Mouse (Mus musculus) embryonic fibroblast, embryonic 13.5 days (primary cell): ENCODE data around the gene Rnd2.

Experiments used
- CTCF ChIP-seq: IDR thresholded peaks from 2 replicates; pipeline ENCODE4 v1.5.1; 2011; ENCODE audit warnings: mild to moderate bottlenecking, control low read depth, low read length, moderate library complexity, borderline replicate concordance; ENCODE audit not compliant: insufficient read depth
- POLR2A ChIP-seq: IDR thresholded peaks from 2 replicates; pipeline ENCODE4 v1.6.1; 2011; ENCODE audit warnings: low read depth, mild to moderate bottlenecking, control low read depth, low read length, moderate library complexity

- no peak for TF ChIP-seq CTCF
- no peak for TF ChIP-seq POLR2A
Observed at GRCm38 (mm10) chr11:101431327-101431726, 33.5 kb upstream of the Rnd2 start.
